21 mouse cellular contexts compared by ENCODE assay signal in the genomic region with DNA sequence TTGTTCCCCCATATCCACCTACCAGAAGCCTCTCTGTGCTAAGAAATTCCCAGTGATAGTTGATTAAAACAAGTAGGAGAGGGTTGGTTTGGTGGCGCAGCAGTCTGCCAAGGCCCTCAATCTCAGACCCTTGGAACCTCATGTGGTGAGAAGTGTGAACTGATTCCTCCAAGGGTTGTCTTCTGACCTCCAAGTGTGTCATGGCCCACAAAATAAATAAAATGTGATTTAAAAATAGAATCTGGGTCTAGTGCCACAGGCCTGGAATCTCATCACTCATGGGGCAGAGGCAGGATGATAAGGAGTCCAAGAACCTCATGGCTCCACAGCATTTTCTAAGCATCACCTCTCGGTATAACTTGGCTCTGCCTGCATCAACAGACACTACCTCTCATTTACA.
"Had no signal": no experiment of that assay in that cellular context is flagged by ENCODE, and none has a peak within 500 bp of the region (broad histone marks: within the 10 kb centered on the region; RNA-seq: fewer than 3 reads in every experiment).

No protein-coding gene starts in this region.

- H3K27me3 ChIP-seq: limb, embryonic 13.5 days; liver, embryonic 12.5 days; liver, embryonic 15.5 days; lung, embryonic 15.5 days; midbrain, embryonic 12.5 days; midbrain, embryonic 15.5 days; neural tube, embryonic 12.5 days; neural tube, embryonic 15.5 days had no signal

- ATAC-seq: liver, embryonic 12.5 days; midbrain, embryonic 15.5 days had no signal

- H3K36me3 ChIP-seq: limb, embryonic 10.5 days; limb, embryonic 13.5 days; liver, embryonic 12.5 days; liver, embryonic 15.5 days; lung, embryonic 15.5 days; midbrain, embryonic 12.5 days; midbrain, embryonic 15.5 days; neural tube, embryonic 12.5 days; neural tube, embryonic 15.5 days had no signal

- H3K9me3 ChIP-seq: limb, embryonic 10.5 days; limb, embryonic 13.5 days; liver, embryonic 12.5 days; liver, embryonic 15.5 days; lung, embryonic 15.5 days; midbrain, embryonic 12.5 days; midbrain, embryonic 15.5 days; neural tube, embryonic 12.5 days; neural tube, embryonic 15.5 days had no signal

- H3K4me1 ChIP-seq: limb, embryonic 10.5 days; limb, embryonic 13.5 days; lung, embryonic 15.5 days; midbrain, embryonic 12.5 days; midbrain, embryonic 15.5 days; neural tube, embryonic 12.5 days; neural tube, embryonic 15.5 days had no signal

- H3K9ac ChIP-seq: limb, embryonic 13.5 days; liver, embryonic 12.5 days; liver, embryonic 15.5 days; lung, embryonic 15.5 days; midbrain, embryonic 12.5 days; midbrain, embryonic 15.5 days; neural tube, embryonic 12.5 days; neural tube, embryonic 15.5 days had no signal

- H3K4me3 ChIP-seq: limb, embryonic 10.5 days; limb, embryonic 13.5 days; liver, embryonic 12.5 days; liver, embryonic 15.5 days; lung, embryonic 15.5 days; midbrain, embryonic 12.5 days; midbrain, embryonic 15.5 days; neural tube, embryonic 12.5 days; neural tube, embryonic 15.5 days had no signal

- DNase-seq: kidney, postnatal 14 days; kidney, postnatal 4 days; liver; lung, adult 18-20 months; right cerebral cortex, adult 18-20 months; right cerebral cortex, postnatal 14 days; right cerebral cortex, postnatal 4 days; thymus, adult 2 months; thymus, postnatal 14 days; thymus, postnatal 4 days had no signal

- H3K4me2 ChIP-seq: limb, embryonic 13.5 days; liver, embryonic 12.5 days; liver, embryonic 15.5 days; lung, embryonic 15.5 days; midbrain, embryonic 12.5 days; midbrain, embryonic 15.5 days; neural tube, embryonic 12.5 days; neural tube, embryonic 15.5 days had no signal

- H3K27ac ChIP-seq: limb, embryonic 10.5 days; limb, embryonic 13.5 days; liver, embryonic 12.5 days; liver, embryonic 15.5 days; lung, embryonic 15.5 days; macrophage; midbrain, embryonic 12.5 days; midbrain, embryonic 15.5 days; neural tube, embryonic 12.5 days; neural tube, embryonic 15.5 days; stomach, postnatal 0 days had no signal
